Mouse (Mus musculus): ENCODE data around the gene Olfr1205.

Olfr1205 gene

DNA sequence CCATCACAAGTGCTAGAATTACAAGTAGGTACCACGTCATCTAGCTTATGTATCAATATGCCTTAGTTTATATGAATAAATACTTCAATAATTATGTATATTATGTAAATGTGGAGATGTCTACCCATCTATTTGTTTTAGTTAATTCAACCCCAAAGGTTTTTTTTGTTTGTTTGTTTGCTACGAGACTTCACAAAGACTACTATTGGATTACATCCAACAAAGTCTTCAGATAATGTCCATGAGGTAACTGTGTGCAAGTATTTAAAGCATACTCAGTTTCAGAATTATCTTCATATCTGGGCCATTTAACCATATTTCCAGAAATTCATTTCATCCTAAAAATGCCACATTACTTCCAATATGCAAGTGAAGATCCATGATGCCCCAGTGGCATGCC lies at the start of gene Olfr1205:
Olfr1205 (plus strand) TSS at position 301 of the 400 bp plus-strand sequence.
- no peak for DNase-seq

DNA sequence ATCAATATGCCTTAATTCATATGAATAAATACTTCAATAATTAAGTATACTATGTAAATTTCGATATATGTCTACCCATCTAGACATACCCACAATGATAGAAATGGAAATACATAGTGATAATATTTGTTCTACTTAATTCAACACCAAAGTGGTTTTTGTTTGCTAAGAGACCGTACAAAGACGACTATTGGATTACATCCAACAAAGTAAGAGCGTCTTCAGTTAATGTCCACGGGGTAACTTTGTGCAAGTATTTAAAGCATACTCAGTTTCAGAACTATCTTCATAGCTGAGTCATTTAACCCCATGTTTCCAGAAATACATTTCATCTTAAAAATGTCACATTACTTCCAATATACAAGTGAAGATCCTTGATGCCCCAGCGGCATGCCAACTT lies 36.8 kb upstream of the Olfr1205 start, which contains the start of gene Olfr1201:
Olfr1201 (plus strand) TSS at position 301 of the 400 bp plus-strand sequence.
- no peak for DNase-seq

DNA sequence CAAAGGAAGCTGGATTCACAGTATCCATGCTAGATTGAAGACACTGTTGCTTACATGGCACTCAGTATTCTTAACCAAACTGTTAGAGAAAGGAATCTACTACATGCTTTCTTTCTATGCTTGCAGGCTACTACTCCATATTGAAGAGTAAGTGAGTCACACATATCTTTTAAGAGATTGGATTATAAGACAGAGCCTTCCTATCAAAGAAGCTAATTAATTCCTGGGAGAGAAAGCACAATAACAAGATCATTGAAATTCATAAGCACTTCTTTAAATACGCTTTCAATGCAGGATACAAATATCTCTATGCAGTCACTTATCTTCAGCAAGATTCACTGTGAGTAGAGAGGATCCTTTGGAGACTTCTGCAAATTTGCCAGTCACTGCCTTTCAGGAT lies 15.3 kb upstream of the Olfr1205 start, which contains the start of gene Olfr1202:
Olfr1202 (plus strand) TSS at position 301 of the 400 bp plus-strand sequence.
- DNase-seq: no peak

DNA sequence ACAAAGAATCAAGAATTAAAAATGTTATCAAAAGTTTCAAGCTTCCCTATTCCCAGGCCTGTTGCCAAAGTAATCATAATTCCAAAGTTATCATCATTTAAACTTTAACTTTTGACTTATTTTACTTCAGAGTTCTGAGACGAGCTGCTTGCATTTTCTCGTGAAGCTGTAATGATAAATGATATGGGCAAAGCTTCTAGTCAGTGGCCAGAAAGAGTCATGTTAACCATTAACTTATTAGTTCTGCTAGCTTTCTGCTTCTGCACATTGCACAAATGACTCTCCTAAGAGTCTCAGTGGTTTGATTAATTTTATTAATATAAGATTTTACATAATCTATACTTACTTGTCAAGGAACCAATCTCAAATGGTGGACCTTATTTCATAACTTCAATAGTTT lies 8.9 kb downstream of the Olfr1205 start:
- no peak for DNase-seq

DNA sequence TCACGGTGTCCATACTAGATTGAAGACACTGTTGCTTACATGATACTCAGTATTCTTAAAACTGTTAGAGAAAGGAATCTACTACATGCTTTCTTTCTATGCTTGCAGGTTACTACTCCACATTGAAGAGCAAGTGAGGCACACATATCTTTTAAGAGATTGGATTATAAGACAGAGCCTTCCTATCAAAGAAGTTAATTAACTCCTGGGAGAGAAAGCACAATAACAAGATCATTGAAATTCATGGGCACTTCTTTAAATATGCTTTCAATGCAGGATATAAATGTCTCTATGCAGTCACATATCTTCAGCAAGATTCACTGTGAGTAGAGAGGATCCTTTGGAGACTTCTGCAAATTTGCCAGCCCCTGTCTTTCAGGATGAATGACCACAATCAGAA lies 19.5 kb downstream of the Olfr1205 start, which contains the start of gene Olfr1204:
Olfr1204 (plus strand) TSS at position 301 of the 400 bp plus-strand sequence.
- DNase-seq: no peak

DNA sequence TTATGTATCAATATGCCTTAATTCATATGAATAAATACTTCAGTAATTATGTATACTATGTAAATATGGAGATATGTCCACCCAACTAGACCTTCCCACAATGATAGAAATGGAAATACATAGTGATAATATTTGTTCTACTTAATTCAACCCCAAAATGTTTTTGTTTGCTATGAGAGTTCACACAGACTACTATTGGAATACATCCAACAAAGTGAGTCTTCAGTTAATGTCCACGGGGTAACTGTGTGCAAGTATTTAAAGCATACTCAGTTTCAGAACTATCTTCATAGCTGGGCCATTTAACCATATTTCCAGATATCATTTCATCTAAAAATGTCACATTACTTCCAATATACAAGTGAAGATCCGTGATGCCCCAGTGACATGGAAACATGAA lies 33.4 kb downstream of the Olfr1205 start, which contains the start of gene Olfr1206:
Olfr1206 (plus strand) TSS at position 301 of the 400 bp plus-strand sequence.
- no peak for DNase-seq
